Mouse (Mus musculus): ENCODE measurements around the gene Aox1. TPM values are rescaled to one million over a fixed set of nuclear protein-coding genes. Genes with fewer than 3 reads are reported as not detected.
A peak's percentile ranks its signal among the peaks of the same experiment; 100 is the strongest.

The Aox1 gene
- polyA plus RNA-seq, 1 experiment from 2014 or later, result 0.47 TPM

GRCm38 (mm10) chr1:58110241-58110640, 80.5 kb downstream of the Aox1 start:
- Histone ChIP-seq H3K4me1 (peaks cover 5% of the 10 kb centered on the region), H3K4me2 (replicated peaks) (no peak overlapping the region), H3K9me3 (replicated peaks) (no peaks in the 10 kb centered on the region), H3K4me3 (replicated peaks) (no peak overlapping the region), H3K9ac (no peak overlapping the region), H3K36me3 (no peaks in the 10 kb centered on the region), H3K27me3 (no peaks in the 10 kb centered on the region), H3K27ac (replicated peaks) (no peak overlapping the region)
- ATAC-seq (ENCODE audit: insufficient number of reproducible peaks, low FRiP score, low TSS enrichment, low read depth), result no peak
- 91% methylated on average over 5 of the region's 5 CpGs for WGBS

GRCm38 (mm10) chr1:58111315-58111714, 81.6 kb downstream of the Aox1 start:
- whole genome bisulfite sequencing, result 74% methylated on average over 4 of the region's 4 CpGs

GRCm38 (mm10) chr1:58112880-58113279, 83.1 kb downstream of the Aox1 start, which contains the start of gene Aox3:
TSS of gene Aox3 (plus strand) at chr1:58113130.
- 9% methylated on average over 11 of the region's 11 CpGs for WGBS
- Histone ChIP-seq H3K9ac (no peak within 1 kb of the TSS), H3K36me3 (no peaks in the 10 kb centered on the region), H3K9me3 (replicated peaks) (no peaks in the 10 kb centered on the region), H3K4me1 (peaks cover 5% of the 10 kb centered on the region), H3K27me3 (no peaks in the 10 kb centered on the region), H3K4me3 (replicated peaks) (peak within 1 kb of the TSS; percentile 12; the same call in 1 of the 2 replicates), H3K4me2 (replicated peaks) (peak within 1 kb of the TSS; percentile 39), H3K27ac (replicated peaks) (no peak within 1 kb of the TSS)
- no peak; the same call in 1 of the 2 replicates for ATAC-seq (ENCODE audit: insufficient number of reproducible peaks, low FRiP score, low TSS enrichment, low read depth)

More at GRCm38 (mm10) chr1:58111315-58111714, 81.6 kb downstream of the Aox1 start:
- Histone ChIP-seq H3K27me3 (no peaks in the 10 kb centered on the region), H3K4me3 (replicated peaks) (no peak overlapping the region), H3K27ac (replicated peaks) (no peak overlapping the region), H3K4me2 (replicated peaks) (no peak overlapping the region), H3K9me3 (replicated peaks) (no peaks in the 10 kb centered on the region), H3K36me3 (no peaks in the 10 kb centered on the region), H3K4me1 (peaks cover 5% of the 10 kb centered on the region), H3K9ac (no peak overlapping the region)
- ATAC-seq (ENCODE audit: insufficient number of reproducible peaks, low FRiP score, low TSS enrichment, low read depth), result no peak

GRCm38 (mm10) chr1:58113441-58113840, 83.7 kb downstream of the Aox1 start:
- Histone ChIP-seq H3K27me3 (no peaks in the 10 kb centered on the region), H3K4me1 (peaks cover 5% of the 10 kb centered on the region), H3K4me2 (replicated peaks) (no peak overlapping the region), H3K4me3 (replicated peaks) (no peak overlapping the region), H3K9me3 (replicated peaks) (no peaks in the 10 kb centered on the region), H3K9ac (no peak overlapping the region), H3K27ac (replicated peaks) (no peak overlapping the region), H3K36me3 (no peaks in the 10 kb centered on the region)
- ATAC-seq (ENCODE audit: insufficient number of reproducible peaks, low FRiP score, low TSS enrichment, low read depth), result no peak

- no peaks in the 10 kb centered on the region for H3K36me3 ChIP-seq
- H3K4me1 ChIP-seq, result peaks cover 5% of the 10 kb centered on the region
- no peak overlapping the region for H3K9ac ChIP-seq
- no peak for ATAC-seq (ENCODE audit: insufficient number of reproducible peaks, low FRiP score, low TSS enrichment, low read depth)
- 70% methylated on average over 6 of the region's 6 CpGs for WGBS
- no peaks in the 10 kb centered on the region for H3K27me3 ChIP-seq
- no peak overlapping the region for H3K27ac ChIP-seq (replicated peaks)
- H3K9me3 ChIP-seq (replicated peaks), result no peaks in the 10 kb centered on the region
- no peak overlapping the region for H3K4me3 ChIP-seq (replicated peaks)
- H3K4me2 ChIP-seq (replicated peaks), result no peak overlapping the region
These were observed 84.4 kb downstream of the Aox1 start for GRCm38 (mm10) chr1:58114021-58114560.

- Histone ChIP-seq H3K9ac (no peak overlapping the region), H3K9me3 (replicated peaks) (no peaks in the 10 kb centered on the region), H3K4me1 (peaks cover 5% of the 10 kb centered on the region), H3K27me3 (no peaks in the 10 kb centered on the region), H3K4me3 (replicated peaks) (no peak overlapping the region), H3K4me2 (replicated peaks) (no peak overlapping the region), H3K27ac (replicated peaks) (no peak overlapping the region), H3K36me3 (no peaks in the 10 kb centered on the region)
- ATAC-seq (ENCODE audit: insufficient number of reproducible peaks, low FRiP score, low TSS enrichment, low read depth), result no peak
- 64% methylated on average over 12 of the region's 12 CpGs for WGBS
These were observed 85.1 kb downstream of the Aox1 start for GRCm38 (mm10) chr1:58114666-58115375.

GRCm38 (mm10) chr1:58118231-58118630, 88.5 kb downstream of the Aox1 start:
- H3K9me3 ChIP-seq (replicated peaks), result no peaks in the 10 kb centered on the region
- ATAC-seq (ENCODE audit: insufficient number of reproducible peaks, low FRiP score, low TSS enrichment, low read depth), result no peak
- 76% methylated on average over 3 of the region's 3 CpGs for WGBS
- H3K4me2 ChIP-seq (replicated peaks), result no peak overlapping the region
- no peaks in the 10 kb centered on the region for H3K36me3 ChIP-seq
- H3K9ac ChIP-seq, result no peak overlapping the region
- no peaks in the 10 kb centered on the region for H3K27me3 ChIP-seq
- no peaks in the 10 kb centered on the region for H3K4me1 ChIP-seq
- no peak overlapping the region for H3K4me3 ChIP-seq (replicated peaks)
- H3K27ac ChIP-seq (replicated peaks), result no peak overlapping the region

- no peak overlapping the region for H3K4me3 ChIP-seq (replicated peaks)
- H3K27me3 ChIP-seq, result no peaks in the 10 kb centered on the region
- no peak overlapping the region for H3K4me2 ChIP-seq (replicated peaks)
- 88% methylated on average over 8 of the region's 8 CpGs for WGBS
- no peaks in the 10 kb centered on the region for H3K4me1 ChIP-seq
- H3K36me3 ChIP-seq, result no peaks in the 10 kb centered on the region
- H3K27ac ChIP-seq (replicated peaks), result no peak overlapping the region
- no peak overlapping the region for H3K9ac ChIP-seq
- no peak for ATAC-seq (ENCODE audit: insufficient number of reproducible peaks, low FRiP score, low TSS enrichment, low read depth)
- no peaks in the 10 kb centered on the region for H3K9me3 ChIP-seq (replicated peaks)
These were observed 95.2 kb downstream of the Aox1 start for GRCm38 (mm10) chr1:58124901-58125300.

GRCm38 (mm10) chr1:58137891-58138290, 108.2 kb downstream of the Aox1 start:
- no peak overlapping the region for H3K27ac ChIP-seq (replicated peaks)
- H3K4me2 ChIP-seq (replicated peaks), result no peak overlapping the region
- no peak for ATAC-seq (ENCODE audit: insufficient number of reproducible peaks, low FRiP score, low TSS enrichment, low read depth)
- no peaks in the 10 kb centered on the region for H3K36me3 ChIP-seq
- H3K4me3 ChIP-seq (replicated peaks), result no peak overlapping the region
- no peaks in the 10 kb centered on the region; the same call in 1 of the 2 replicates for H3K9me3 ChIP-seq (replicated peaks)
- no peaks in the 10 kb centered on the region for H3K4me1 ChIP-seq
- no peaks in the 10 kb centered on the region for H3K27me3 ChIP-seq
- H3K9ac ChIP-seq, result no peak overlapping the region

- Histone ChIP-seq H3K9me3 (replicated peaks) (no peaks in the 10 kb centered on the region; the same call in 1 of the 2 replicates), H3K4me3 (replicated peaks) (no peak overlapping the region), H3K27me3 (no peaks in the 10 kb centered on the region), H3K27ac (replicated peaks) (no peak overlapping the region), H3K9ac (no peak overlapping the region), H3K36me3 (no peaks in the 10 kb centered on the region), H3K4me1 (no peaks in the 10 kb centered on the region), H3K4me2 (replicated peaks) (no peak overlapping the region)
- ATAC-seq (ENCODE audit: insufficient number of reproducible peaks, low FRiP score, low TSS enrichment, low read depth), result no peak
- WGBS, result 88% methylated on average over 9 of the region's 9 CpGs
These were observed 109.3 kb downstream of the Aox1 start for GRCm38 (mm10) chr1:58138986-58139385.

- no peaks in the 10 kb centered on the region; the same call in 1 of the 2 replicates for H3K9me3 ChIP-seq (replicated peaks)
- ATAC-seq (ENCODE audit: insufficient number of reproducible peaks, low FRiP score, low TSS enrichment, low read depth), result no peak
- no peaks in the 10 kb centered on the region for H3K36me3 ChIP-seq
- no peaks in the 10 kb centered on the region for H3K27me3 ChIP-seq
- no peaks in the 10 kb centered on the region for H3K4me1 ChIP-seq
- H3K9ac ChIP-seq, result no peak overlapping the region
- WGBS, result 84% methylated on average over 5 of the region's 5 CpGs
- no peak overlapping the region for H3K27ac ChIP-seq (replicated peaks)
- no peak overlapping the region for H3K4me3 ChIP-seq (replicated peaks)
- no peak overlapping the region for H3K4me2 ChIP-seq (replicated peaks)
These were observed 110.9 kb downstream of the Aox1 start for GRCm38 (mm10) chr1:58140607-58141006.
